Mouse (Mus musculus) layer of hippocampus, postnatal 10 days (tissue): ENCODE data around the gene Kctd11. TPM values are rescaled to one million over a fixed set of nuclear protein-coding genes. Genes with fewer than 3 reads are reported as not detected.
A peak's percentile ranks its signal among the peaks of the same experiment; 100 is the strongest.
"Not testable (repeated sequence)": the region's sequence is repeated elsewhere in the genome, so short reads cannot be mapped to it uniquely, and the experiment has no call there.

Source experiments
- DNase-seq, 2 experiments: peaks; one replicate each; pipeline ENCODE4 v3.0.0; 2021; ENCODE audit warnings: low spot score in 2 of 2
- total RNA-seq, 2 experiments: library from RNA; stranded (reverse); gene quantifications; 2 replicates each; pipeline ENCODE4 v1.2.3; 2021

The Kctd11 gene
- total RNA-seq, 2 experiments from 2014 or later, result 0.85 TPM

DNA sequence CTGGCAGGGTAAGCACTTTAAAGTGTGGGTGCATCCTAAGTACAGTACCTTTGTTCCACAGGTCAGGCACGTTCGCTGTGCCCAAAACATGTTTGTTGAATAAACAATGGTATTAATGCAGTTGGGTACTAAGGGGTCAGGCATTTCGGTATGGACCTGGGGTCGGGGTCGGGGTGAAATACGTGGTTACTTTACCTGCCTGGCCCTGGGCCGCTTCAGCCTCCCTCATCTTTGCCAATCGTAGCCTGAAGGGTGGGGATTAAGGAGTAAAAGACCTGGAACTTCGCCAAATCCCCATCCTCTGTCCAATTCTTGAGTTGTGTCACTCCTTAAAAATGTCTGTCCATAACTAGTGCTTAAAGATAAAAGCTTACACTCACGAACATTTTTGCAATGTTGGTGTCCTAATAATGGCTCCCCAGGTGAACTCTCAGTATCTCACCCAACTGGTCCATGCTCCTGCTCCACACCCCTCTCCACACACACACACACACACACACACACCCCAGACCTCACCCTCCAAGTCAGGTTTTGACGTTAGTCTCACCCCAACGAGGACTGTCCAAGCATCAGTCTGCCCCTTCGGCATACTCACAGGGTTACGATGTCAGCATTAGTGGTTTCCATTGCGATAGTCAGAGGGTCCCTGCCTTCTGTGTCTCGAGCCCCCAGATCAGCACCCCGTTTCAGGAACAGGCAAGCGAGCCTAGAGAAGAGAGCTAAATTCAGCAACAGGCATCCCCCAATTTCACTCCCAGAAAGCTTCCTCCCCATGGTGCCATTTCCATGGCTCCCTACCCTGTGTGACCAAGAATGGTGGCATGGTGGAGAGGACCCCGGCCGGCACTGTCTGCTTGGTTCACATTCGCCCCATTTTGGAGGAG, 823 bp upstream of the Kctd11 start:
- DNase-seq, result no peak

DNA sequence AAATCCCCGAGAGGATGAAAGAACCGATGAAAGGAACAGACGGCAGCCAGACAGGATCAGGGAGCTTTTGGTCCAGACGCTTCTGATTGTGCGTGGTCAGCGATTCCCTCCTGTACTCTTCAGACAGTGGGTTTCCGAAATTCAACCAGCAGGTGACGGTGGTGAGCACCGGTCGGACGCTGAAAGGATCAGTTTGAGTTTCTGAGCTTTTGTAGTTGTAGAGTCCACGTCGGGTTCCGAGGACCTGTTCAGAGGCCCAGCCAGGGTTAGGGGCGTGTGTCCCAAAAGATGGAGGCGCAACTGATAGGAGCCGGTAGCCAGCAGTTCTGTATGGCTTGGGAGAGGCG, 727 bp downstream of the Kctd11 start:
- peak; percentile 58 to 66 for DNase-seq

DNA sequence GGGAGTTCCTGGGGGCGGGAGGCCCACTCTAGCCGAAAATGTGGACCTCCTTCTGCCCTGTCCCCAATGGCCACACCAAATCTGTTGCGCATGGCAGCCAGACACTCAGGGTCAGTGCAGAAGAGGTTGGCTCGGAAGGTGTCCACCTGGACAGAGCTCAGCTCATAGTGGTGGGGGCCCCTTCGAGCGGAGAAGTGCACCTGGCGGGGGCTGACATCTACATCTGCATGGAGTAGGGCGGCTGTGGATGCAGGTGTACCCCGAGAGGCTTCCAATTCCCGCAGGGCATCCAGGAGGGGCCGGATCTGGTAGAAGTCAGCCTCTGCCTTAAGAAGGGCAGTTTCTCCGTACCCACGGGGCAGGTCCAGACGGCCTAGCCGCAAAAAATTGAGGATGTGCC, 1.5 kb downstream of the Kctd11 start:
- no peak for DNase-seq

DNA sequence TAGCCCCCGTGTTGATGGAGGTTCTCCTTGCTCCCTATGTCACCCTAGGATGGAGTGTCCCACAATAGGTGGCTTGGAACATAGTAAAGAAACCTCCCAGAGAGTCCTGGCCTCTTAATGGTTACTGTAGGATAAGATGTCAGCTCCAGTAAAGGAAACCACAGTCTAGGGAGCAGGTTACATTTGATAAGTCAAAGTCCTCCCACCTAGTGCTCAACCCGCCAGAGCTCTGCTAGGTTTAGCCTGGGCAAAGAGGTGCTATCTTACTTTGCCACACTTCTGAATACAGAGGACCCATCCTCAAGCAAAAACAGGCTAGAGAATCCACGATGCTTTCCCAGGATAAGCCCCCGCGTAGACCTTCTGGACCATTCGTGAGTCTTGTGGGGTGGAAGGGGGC, 2.3 kb downstream of the Kctd11 start:
- no peak for DNase-seq

DNA sequence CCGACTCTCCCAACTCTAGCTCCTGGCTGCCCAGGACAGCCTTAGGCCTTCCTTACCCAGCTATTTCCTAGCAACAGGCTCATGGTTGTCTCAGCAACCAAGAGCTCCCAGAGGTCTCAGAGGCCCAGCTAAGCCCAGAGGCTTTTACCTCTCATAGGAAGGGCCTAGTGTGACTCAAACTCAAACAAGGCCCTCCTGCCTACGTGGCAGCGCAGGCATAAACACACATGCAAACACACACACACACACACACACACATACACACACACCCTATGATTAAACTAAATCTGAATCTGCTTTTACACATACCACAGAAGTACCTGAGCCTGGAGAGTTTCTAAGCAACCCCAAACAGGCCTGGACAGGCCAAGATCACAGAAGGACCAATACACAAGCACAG, 2.8 kb downstream of the Kctd11 start:
- no peak for DNase-seq

DNA sequence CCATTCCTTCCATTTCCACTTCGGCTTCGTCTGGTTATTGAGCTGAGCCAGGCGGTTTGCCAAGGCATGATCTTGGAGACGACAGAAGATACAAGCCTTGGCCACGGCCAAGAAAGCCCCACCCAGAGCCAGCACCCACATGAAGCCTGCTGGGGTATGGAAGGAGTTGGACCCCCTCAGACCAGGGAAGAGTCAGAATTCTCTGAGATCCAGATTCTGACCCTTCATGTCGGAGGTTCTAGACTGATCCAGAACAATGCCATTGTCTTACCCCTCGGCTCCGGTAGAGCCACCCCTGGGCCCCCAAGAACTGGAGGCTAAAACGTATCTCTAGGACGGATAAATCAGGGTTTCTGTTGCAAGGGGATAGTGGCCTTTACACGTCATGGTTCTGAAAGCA, 3.3 kb downstream of the Kctd11 start, which contains the start of gene Tmem95:
Gene Tmem95 (minus strand): TSS at position 141 of the 400 bp plus-strand sequence.
- no peak for DNase-seq

DNA sequence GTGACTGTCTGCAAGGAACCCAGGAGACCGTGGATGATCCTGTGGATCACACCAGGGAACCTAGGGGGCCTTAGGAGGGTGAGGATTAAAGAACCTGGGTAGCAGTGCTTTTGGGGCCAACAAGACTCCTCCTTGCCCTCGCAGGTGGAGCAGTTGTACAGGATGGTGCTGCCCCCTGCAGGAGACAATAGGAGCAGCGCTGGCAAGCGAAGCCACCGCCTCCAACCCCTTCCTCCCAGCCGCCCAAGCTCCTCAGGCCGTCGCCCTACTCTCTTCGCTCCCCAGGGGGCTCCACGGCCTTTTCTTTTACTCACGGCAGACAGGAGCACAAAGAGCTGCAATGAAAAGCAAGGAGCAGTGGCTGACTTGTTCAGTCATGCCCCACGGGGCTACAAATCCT, 4.3 kb downstream of the Kctd11 start:
- DNase-seq, result peak; percentile 91

DNA sequence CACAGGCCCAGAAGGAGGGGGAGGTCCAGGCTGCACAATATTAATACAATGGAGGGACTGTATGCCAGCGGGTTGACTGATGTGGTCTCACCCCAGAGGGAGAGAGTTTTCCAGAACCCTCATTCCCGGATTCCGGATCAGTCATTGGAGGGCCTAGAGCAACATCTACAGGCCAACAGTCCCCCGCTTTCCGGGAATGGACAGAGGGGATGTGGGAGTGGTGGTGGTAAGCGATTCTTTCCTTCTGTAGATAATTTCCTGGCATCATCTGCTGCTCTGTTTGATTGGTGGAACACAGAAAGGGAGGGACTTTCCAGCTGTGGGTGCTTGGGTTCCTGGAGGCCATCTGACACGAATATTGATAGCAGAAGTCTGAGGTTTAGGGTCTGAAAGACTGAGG, 5.0 kb downstream of the Kctd11 start:
- DNase-seq, result peak in 1 of 2 experiments; percentile 35

DNA sequence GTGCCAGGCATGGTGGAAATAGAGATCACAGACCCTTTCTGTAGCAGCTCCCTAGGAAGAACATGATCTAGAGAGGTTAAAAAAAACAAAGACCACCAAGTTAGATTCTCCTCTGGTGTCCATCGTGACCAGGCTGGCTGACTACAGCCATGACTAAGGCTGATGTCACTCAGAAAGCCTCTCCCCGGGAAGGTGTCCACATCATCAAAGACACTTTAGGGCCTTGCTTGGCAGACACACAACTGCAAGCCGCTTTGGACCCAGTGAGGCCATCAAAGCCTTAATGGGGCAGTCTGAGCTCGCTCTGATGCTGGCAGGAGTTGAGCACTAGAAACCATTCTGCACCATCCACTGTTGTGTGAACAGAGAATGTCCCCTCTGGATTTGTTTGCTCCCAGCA, 8.8 kb downstream of the Kctd11 start:
- DNase-seq, result no peak

DNA sequence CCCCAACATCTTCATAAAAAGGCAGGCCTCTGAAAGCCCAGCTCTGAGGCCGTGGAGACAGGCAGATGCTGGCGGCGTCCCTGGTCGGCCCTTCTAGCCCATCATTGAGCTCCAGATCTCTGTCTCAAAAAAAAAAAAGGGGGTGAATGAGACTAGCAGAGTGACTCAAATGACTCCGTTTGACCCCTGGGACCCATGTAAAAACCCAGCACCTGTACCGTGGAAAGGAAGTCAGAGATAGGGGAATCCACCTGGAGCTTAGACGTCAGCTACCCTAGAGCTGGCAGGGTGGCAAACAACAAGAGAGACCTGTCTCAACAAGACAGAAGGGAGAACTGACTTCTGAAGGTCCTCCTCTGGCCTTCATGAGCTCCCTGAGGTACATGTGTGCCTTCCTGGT, 9.4 kb downstream of the Kctd11 start:
- DNase-seq, result no peak

DNA sequence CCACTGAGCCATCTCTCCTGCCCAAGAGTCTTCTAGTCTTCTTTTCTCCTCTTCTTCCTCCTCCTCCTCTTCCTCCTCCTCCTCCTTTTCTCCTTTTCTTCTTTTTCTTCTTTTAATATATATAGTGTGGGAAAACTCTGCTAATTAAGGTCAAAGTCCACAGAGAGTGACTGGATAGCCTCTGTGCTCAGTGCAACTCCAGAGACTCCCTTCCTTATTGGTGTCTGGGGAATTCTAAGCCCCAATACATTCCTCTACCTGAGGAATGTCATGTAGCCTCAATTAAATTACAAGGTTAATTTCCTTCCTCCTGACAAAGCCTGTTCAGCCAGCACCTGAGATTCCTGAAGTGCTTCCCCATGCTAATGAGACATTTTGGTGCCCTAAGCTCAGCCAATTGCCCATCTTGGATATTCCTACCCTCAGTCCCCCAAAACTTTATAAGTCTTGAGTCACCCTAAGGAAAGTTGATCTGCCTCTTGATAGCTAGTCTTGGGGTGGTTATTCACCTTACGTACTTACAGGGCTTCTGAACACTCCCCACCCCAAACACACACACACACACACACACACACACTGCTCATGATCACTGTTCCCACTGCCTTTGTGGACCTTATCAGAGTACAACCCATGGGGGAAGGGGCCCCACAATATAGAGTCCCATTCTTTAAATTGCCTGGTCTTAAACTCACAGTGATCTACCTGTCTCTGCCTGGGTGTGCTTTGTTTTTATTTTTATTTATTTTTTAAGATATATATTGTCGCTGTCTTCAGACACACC, 10.7 kb downstream of the Kctd11 start:
- DNase-seq, result no peak

DNA sequence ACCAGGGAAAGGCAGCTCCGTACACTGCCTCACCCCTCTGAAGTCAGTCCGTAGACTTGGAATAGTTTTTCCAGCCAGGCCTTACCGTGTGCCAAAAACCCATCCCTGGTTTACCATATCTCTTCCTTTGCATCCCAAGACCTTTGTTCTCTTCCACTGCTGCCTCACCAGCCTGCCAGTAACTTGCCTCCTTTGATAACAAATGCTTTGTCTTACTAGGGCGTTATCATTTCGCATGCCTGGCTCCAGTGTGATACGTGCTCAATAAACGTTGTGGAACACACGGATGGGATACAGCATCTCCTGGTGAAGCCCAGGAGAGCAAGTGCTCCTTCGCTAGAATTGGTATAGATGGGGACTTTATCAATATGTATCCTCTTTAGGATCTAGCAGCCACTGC, 13.9 kb downstream of the Kctd11 start:
- no peak for DNase-seq

DNA sequence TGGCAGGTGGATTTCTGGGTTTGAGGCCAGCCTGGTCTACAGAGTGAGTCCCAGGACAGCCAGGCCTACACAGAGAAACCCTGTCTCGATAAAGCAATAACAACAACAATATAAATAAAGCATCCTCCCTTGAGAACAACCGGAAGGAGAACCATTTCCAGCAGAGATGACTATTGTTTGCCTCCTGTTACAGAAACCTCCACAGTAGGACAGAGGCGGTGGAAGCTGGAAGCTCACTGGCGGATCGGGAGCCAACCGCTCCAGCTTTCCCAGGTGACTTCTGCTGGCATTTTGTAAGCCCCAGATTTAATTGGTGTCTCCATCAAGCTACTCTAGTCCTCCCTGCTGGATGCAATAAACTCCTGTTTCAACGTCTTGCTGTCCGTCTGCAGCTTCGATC, 15.6 kb downstream of the Kctd11 start:
- no peak for DNase-seq

DNA sequence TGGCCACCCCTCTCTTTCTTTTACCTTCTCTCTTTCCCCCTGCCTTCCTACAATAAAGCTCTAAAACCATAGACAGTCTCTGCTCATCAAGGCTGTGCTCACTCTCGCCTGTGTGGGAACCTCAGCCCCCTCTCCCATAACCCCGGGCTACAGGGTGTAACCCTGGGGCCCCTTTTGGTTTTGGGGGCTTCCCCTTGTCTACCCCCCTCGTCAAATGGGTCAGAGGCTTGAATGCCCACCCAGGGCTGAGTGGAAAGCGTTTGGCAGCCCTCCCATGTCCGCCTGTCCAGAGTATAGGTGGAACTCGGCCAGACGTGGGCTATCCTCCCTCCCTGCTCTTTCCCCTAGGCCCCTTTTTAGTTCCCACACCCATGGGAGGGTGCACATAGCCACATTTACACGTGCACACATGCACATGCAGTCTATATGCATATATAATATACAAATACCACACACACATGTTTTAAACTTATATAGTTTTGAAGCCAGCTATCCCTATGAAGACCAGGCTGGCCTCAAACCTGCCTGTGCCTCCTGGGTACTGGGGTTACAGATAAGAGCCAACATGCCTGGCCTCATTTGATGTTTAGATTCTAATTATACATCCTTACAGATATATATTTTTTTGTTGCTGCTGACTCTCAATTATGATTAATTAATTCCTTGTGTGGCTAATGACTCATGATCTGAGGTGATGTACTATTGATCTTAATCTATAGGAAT, 16.9 kb downstream of the Kctd11 start:
- DNase-seq, result no peak

DNA sequence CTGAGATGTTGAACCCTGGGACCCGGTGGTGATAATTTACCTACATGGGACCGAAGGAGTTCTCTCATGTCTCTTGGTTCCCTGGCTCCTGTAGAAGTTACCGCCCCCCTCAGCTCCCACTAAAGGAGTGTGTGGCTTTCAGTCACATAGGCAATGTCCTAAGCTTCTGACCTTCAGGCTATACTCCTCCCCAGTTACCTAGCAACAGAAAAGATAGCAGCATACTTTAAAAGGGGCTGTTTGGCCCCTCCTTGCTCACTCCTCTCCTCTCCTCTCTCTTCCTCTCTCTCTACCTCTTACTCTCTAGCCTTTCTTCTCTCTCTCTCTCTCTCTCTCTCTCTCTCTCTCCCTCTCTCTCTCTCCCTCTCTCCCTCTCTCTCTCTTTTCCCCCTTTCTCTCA, 17.5 kb downstream of the Kctd11 start:
- not testable (repeated sequence) for DNase-seq

DNA sequence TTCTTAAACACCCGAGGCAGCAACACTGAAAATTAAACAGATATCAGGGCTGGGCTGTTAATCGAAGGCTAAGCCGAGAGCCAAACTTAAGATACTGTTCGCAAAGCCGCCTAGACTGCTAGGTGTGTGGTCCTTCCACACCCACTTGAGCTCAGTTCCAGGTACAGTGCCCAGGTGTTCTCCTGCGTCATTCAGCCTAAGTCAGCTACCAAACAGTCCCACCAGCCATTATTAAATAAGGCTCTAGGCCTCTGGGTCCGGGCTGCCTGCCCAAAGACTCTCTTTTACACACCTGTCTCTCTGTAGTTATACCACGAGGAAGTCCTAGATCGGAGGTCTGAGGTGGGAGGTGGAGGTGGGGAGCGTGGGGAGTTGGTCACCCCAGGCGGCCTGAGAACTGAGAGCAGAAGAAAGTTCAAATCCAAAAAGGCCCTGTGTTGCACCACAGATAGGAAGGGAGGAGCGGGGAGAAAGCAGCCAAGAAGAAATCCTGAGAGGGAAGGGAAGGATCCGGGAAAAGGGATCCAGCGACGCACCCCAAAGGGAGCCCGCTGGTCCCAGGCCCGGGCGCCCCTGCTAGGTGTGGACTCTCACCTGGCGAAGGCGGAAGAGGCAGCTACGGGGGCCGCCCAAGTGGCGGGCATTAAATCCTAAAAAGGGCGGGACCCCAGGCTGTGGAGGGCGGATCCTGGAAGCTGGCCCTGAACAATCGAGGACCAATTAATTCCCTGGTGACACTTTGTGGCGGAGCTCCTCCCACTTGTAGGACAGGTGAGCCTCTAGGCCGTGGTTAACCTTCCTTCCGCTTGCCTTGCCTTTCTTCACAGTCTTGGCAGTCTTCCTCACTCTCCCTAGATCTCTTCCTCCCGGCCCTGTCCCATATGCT, 22.9 kb downstream of the Kctd11 start, which contains the start of gene Tnk1:
Gene Tnk1 (minus strand): TSS at position 618 of the 886 bp plus-strand sequence.
- no peak for DNase-seq

DNA sequence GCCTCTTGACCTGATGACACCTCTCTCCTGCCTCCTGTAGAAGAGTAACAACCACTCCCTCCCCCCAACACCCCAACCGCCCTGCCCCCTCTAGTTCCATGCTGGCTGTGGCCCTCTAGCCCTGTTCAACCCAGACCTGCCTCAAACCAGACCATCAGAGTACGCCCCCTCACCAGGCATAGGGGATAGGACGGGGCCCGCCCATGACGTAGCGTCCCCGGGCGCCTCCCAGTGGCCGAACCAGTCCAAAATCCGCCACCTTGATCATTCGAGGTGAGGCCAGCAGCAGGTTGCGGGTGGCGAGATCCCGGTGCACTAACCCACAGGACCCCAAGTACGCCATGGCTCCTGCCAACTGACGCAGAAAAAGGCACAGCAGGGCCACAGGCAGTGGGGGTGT, 25.9 kb downstream of the Kctd11 start:
- no peak for DNase-seq

DNA sequence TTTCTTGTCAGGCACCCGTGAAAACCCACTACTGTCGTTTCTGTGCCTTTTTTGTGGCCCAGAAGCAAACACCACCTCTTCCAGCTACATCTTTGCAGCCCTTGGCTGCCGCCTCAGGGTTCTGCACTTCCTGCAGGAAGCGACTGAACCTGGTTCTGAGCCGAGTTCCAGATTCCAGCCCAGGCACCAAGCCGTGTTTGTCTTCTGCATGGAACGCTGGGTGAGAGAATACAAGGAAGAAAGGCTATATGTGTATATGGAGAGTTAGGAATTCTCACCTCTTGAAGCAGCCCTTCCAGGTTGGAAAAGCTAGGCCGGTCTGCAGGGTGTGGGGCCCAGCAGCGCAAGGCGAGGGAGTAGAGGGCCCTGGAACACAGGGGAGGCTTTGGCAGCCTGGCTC, 26.5 kb downstream of the Kctd11 start:
- no peak for DNase-seq

DNA sequence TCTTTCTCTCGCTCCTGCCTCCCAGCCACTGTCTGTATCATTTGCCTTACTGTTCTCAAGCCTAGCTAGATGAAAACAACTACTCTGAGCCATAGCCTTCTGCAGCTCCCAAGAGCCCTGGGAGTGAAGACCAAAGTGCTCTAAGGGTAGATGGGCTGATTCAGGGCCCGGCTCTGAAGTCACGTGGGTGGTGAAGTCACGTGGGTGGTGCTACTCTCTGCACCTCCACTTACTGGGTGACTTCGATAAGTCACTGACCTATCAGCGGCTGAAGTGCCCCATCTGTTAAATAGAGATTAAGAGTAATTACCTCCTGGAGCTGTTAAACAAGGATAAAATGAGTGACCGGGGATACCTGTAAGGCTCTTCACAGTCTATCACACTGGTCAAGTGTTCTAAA, 27.2 kb downstream of the Kctd11 start:
- DNase-seq, result no peak

DNA sequence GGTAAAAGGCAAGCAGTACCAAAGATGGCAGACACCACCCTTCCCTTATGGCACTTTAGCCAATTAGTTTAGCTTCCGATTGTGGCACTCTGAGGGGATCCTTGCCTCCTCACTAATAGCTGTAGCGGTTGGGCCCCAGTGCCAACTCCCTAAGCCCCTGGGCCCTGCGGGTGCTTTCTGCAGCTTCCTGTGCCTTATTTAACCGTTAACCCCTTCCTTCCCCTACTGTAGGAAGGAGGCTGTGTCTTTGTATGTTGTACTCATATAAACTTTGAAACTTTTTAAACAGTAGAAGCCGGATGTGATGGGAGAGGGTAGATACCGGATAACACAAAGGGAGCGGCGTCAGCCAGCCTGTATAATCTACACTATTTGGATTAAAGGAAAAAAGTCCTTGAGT, 30.5 kb downstream of the Kctd11 start:
- DNase-seq, result no peak

DNA sequence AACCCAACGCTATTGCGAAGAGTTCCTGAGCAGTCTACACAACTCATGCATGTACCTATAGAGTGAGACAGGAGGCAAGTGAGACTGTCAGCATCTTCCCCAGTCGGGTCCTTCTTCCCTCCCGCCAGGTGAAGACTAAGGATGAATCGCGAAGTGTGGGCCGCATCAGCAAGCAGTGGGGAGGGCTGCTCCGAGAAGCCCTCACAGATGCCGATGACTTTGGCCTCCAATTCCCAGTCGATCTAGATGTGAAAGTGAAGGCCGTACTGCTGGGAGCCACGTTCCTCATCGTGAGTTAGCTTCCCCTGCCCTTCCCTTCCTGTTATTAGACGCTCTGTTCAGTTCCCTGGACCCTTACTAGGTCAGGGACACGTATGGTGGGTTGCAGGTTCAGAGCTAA, 31.3 kb downstream of the Kctd11 start:
- no peak for DNase-seq
